Mouse (Mus musculus) olfactory bulb, adult 2 months (tissue): ENCODE measurements around the gene Prmt7. TPM values are rescaled to one million over a fixed set of nuclear protein-coding genes. Genes with fewer than 3 reads are reported as not detected.

ENCODE experiments used
- H3K27ac ChIP-seq: fragments of 200-500 bp; 2 replicates; pipeline ENCODE4 v1.5.1; 2012; ENCODE audit warnings: low read depth, low read length; ENCODE audit not compliant: insufficient read depth
- H3K4me1 ChIP-seq: fragments of 200-500 bp; 2 replicates; pipeline ENCODE4 v1.6.1; 2012; ENCODE audit warnings: low read length; ENCODE audit not compliant: control insufficient read depth, insufficient read depth
- H3K4me3 ChIP-seq: fragments of 200-500 bp; 2 replicates; pipeline ENCODE4 v1.5.1; 2012; ENCODE audit warnings: mild to moderate bottlenecking, low read depth, low read length, moderate library complexity; ENCODE audit not compliant: insufficient read depth
- CTCF ChIP-seq: fragments of 200-500 bp; IDR thresholded peaks from 2 replicates; pipeline ENCODE4 v1.5.1; 2012; ENCODE audit warnings: low read depth, mild to moderate bottlenecking, low read length, moderate library complexity; ENCODE audit not compliant: insufficient read depth
- POLR2A ChIP-seq: fragments of 200-500 bp; IDR thresholded peaks from 2 replicates; pipeline ENCODE4 v1.6.1; 2012; ENCODE audit warnings: mild to moderate bottlenecking, low read depth, low read length, moderate library complexity; ENCODE audit not compliant: insufficient read depth
- WGBS: fragments of 180-500 bp; shearing (Covaris S2); methylation state at CpG from one replicate; pipeline ENCODE4 v1.1.7; 2018; 5-methylcytosine and 5-hydroxymethylcytosine counted together
- polyA plus RNA-seq: library from polyadenylated mRNA; stranded (reverse); fragments of >200 nt; gene quantifications from 2 replicates; pipeline ENCODE4 v1.2.4, GENCODE M21; 2012; ENCODE audit warnings: low replicate concordance; ENCODE audit not compliant: missing spikeins, insufficient read depth, insufficient read length

The Prmt7 gene
- polyA plus RNA-seq, 1 experiment: not detected

DNA sequence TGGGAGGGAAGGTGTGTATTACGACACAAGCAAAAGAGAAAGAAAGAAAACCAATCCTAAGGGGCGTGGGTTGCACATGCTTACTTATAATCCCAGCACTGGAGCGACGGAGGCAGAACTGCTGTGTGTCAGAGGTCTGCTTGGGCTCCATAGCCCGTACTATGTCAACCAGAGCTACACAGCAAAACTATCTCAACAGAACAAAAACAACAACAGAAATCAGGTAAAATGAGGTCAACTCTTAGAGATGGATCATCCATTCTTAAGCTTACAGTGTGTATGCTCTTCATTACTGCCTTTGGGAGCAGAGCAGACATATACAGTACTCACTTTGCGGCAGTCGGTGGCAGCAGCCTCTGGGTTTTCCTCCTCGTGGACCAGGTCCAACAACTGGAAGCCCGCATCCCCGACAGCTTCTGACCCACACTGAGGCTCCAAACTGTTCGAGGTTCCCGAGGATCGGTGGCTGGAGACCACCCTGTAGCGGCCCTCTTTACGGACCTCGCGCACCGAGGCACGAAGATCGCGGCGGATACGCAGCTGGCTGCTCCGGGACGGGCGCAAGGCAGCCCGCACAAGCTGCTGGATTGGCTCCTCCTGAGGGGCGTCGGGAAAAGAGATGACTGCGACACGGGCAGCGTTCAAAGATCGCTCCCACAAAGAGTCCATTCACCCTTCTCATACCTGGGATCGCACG is 553 bp upstream of the Prmt7 start:
- H3K4me3 ChIP-seq: peak overlapping the region; percentile 84
- TF ChIP-seq POLR2A (no peak), CTCF (no peak)
- under 1% methylated on average over 35 of the region's 35 CpGs for WGBS
- H3K4me1 ChIP-seq: peaks cover 2% of the 10 kb centered on the region; the same call in 1 of the 2 replicates
- H3K27ac ChIP-seq: peak overlapping the region; percentile 68

- Histone ChIP-seq H3K27ac (no peak overlapping the region), H3K4me1 (peaks cover 2% of the 10 kb centered on the region; the same call in 1 of the 2 replicates), H3K4me3 (peak overlapping the region; percentile 84)
- 1% methylated on average over 13 of the region's 13 CpGs for WGBS
- TF ChIP-seq POLR2A (no peak), CTCF (no peak)
These were observed 685 bp downstream of the Prmt7 start for GRCm38 (mm10) chr8:106211421-106211820.

DNA sequence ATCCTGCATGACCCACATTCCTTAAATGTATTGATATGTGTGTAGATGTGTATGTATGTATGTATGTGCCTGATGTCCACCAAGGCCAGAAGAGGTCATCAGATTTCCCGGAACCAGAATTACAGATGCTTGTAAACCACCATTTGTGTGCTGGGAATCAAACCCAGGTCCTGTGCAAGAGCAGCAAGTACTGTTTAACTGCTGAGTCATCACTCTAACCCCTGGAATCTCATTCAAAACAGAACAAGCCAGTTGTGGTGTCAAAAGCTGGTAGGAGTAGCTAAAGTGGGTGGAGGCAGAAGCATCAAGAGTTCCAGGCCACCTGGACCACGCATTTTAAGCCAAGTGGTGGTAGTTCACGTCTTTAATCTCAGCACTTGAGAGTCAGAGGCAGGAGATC is 3.2 kb downstream of the Prmt7 start:
- WGBS: 97% methylated on average over 3 of the region's 3 CpGs
- TF ChIP-seq POLR2A: no peak
- no peak for TF ChIP-seq CTCF
- no peak overlapping the region for H3K4me3 ChIP-seq
- peaks cover under 1% of the 10 kb centered on the region; the same call in 1 of the 2 replicates for H3K4me1 ChIP-seq
- no peak overlapping the region for H3K27ac ChIP-seq

- TF ChIP-seq POLR2A (no peak), CTCF (no peak)
- Histone ChIP-seq H3K27ac (no peak overlapping the region), H3K4me1 (no peaks in the 10 kb centered on the region), H3K4me3 (no peak overlapping the region)
- WGBS: 86% methylated on average over 3 of the region's 3 CpGs
These were observed 8.9 kb downstream of the Prmt7 start for GRCm38 (mm10) chr8:106219620-106220019.

DNA sequence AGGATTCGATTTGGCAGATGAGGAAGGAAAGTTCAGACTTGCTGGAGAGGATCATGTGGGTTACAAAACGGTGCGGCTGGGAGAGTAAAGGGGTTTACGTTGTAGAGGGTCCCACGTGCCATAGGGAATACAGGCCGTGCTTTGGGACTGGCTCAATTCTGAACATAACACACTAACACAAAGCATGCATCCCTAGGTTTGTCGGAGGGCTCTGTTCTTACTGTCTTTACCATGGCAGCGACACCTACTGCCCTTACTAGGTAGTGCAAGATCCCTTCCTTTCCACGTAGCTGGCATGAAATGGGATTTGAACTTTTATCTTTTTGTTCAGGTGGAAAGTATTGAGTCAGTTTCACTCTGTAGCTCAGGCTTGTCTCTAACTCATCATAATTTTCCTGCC is 15.9 kb downstream of the Prmt7 start:
- H3K4me1 ChIP-seq: no peaks in the 10 kb centered on the region
- no peak for TF ChIP-seq CTCF
- TF ChIP-seq POLR2A: no peak
- no peak overlapping the region for H3K27ac ChIP-seq
- 43% methylated on average over 9 of the region's 9 CpGs for WGBS
- no peak overlapping the region for H3K4me3 ChIP-seq

DNA sequence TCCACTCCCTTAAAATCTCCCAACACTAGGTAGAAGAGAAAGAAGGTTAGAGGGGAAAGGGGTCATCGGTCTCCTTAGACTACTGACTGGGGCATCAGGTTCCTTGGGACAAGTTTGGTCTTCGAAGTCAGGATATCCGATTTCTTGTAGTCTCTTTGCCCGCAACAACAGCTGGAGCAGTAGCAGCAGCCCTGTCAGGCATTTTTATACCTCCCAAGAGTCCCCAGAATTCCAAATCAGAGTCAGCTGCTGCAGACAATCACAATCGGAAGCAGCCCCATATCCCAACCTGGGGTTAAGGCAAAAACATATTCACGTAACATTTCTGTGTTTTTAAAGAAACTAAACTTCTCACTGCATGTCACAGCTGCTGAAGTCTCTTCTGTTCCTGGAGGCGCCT is 20.8 kb downstream of the Prmt7 start:
- TF ChIP-seq POLR2A (no peak), CTCF (no peak)
- no peak overlapping the region for H3K27ac ChIP-seq
- 98% methylated on average over 7 of the region's 7 CpGs for WGBS
- H3K4me3 ChIP-seq: no peak overlapping the region
- no peaks in the 10 kb centered on the region for H3K4me1 ChIP-seq

DNA sequence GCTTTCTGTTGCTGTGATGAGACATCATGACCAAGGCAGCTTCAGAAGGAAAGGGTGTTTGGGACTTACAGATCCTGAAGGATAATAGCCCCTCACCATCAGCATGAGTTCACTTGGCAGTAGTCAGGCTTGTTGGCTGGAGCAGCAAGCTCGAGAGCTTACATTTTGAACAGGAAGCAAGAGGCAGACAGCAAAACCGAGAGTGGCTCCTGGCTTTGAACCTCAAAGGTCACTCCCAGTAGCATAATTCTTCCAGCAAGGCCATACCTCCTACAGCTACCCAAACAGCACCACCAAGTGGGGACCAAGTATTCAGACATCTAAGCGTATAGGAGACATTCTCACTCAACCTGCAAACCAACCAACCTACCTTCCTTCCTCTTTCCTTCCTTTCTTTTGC is 22.0 kb downstream of the Prmt7 start:
- Histone ChIP-seq H3K4me3 (no peak overlapping the region), H3K27ac (no peak overlapping the region), H3K4me1 (no peaks in the 10 kb centered on the region)
- TF ChIP-seq POLR2A (no peak), CTCF (no peak)
- WGBS: 72% methylated on average over 3 of the region's 3 CpGs

DNA sequence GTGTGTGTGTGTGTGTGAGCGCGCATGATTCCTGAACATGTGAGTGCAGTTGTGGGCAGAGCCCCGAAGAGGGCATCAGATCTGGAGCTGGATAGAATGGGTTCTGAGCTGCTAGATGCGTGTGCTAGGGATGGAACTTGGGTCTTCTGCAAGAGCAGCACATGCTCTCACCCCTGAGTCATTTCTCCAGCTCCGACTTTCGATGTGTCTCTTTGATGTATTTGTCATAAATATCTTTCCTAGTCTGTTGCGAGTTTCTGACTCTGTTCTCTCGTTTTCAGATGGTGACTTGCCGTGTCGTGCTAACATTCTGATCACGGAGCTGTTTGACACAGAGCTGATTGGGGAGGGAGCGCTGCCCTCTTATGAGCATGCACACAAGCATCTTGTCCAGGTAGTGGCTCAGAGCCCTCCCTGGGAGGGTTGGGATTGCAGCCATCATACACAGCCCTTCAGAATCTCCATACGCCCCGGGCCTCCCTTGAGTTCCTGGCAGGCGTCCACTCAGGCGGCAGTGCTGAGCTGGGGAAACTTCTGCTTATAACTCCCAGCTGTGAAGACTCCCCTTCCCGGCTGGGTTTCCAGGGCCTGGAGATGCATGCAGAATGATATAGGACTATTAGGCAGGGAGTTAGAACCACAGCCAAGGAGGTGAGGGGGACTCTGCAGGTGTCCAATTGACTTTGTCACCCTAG is 24.0 kb downstream of the Prmt7 start:
- no peak overlapping the region for H3K27ac ChIP-seq
- H3K4me3 ChIP-seq: no peak overlapping the region
- TF ChIP-seq CTCF (no peak), POLR2A (no peak)
- 85% methylated on average over 17 of the region's 17 CpGs for WGBS
- no peaks in the 10 kb centered on the region for H3K4me1 ChIP-seq

- no peak overlapping the region for H3K4me3 ChIP-seq
- H3K4me1 ChIP-seq: no peaks in the 10 kb centered on the region
- 85% methylated on average over 5 of the region's 5 CpGs for WGBS
- no peak overlapping the region for H3K27ac ChIP-seq
- TF ChIP-seq POLR2A (no peak), CTCF (no peak)
These were observed 26.4 kb downstream of the Prmt7 start for GRCm38 (mm10) chr8:106237106-106237505.
